Mouse (Mus musculus) frontal cortex, postnatal 10 days (tissue): Measurements from ENCODE around the gene Dnhd1.

Source experiments
- DNase-seq, 2 experiments: peaks; one replicate each; pipeline ENCODE4 v3.0.0; 2022; ENCODE audit warnings: low spot score in 2 of 2, mixed read lengths in 1 of 2

The Dnhd1 gene

GRCm38 (mm10) chr7:105650639-105651435 lies at the start of gene Dnhd1:
Gene Dnhd1 (plus strand): TSS chr7:105650827.
- DNase-seq = peak in 1 of 2 experiments; percentile 54

GRCm38 (mm10) chr7:105602860-105603623 lies 47.6 kb upstream of the Dnhd1 start:
- DNase-seq = peak in 1 of 2 experiments; percentile 47

- no peak for DNase-seq
These were observed 42.2 kb upstream of the Dnhd1 start for GRCm38 (mm10) chr7:105608467-105608866.

- DNase-seq = no peak
These were observed 38.9 kb upstream of the Dnhd1 start for GRCm38 (mm10) chr7:105611767-105612166.

- DNase-seq = no peak
These were observed 36.2 kb upstream of the Dnhd1 start for GRCm38 (mm10) chr7:105614400-105614799.

- DNase-seq = no peak
These were observed 34.9 kb upstream of the Dnhd1 start for GRCm38 (mm10) chr7:105615720-105616119.

GRCm38 (mm10) chr7:105616561-105616960 lies 34.1 kb upstream of the Dnhd1 start:
- DNase-seq = no peak

GRCm38 (mm10) chr7:105617810-105618209 lies 32.8 kb upstream of the Dnhd1 start:
- DNase-seq = no peak

GRCm38 (mm10) chr7:105619701-105620100 lies 30.9 kb upstream of the Dnhd1 start:
- no peak for DNase-seq

- DNase-seq = no peak
These were observed 29.6 kb upstream of the Dnhd1 start for GRCm38 (mm10) chr7:105621053-105621452.

- no peak for DNase-seq
These were observed 28.9 kb upstream of the Dnhd1 start for GRCm38 (mm10) chr7:105621646-105622292.

- DNase-seq = no peak
These were observed 25.2 kb upstream of the Dnhd1 start for GRCm38 (mm10) chr7:105625397-105625796.

- no peak for DNase-seq
These were observed 22.0 kb upstream of the Dnhd1 start for GRCm38 (mm10) chr7:105628633-105629032.

GRCm38 (mm10) chr7:105632551-105632972 lies 18.1 kb upstream of the Dnhd1 start:
- no peak for DNase-seq

GRCm38 (mm10) chr7:105633127-105633800 lies 17.4 kb upstream of the Dnhd1 start, which contains the start of gene Trim3:
Gene Trim3 (minus strand): TSS chr7:105633571.
- peak; percentile 82 to 87 for DNase-seq

- no peak for DNase-seq
These were observed 16.9 kb upstream of the Dnhd1 start for GRCm38 (mm10) chr7:105633801-105634135.

GRCm38 (mm10) chr7:105634272-105634920 lies 16.2 kb upstream of the Dnhd1 start:
- no peak for DNase-seq

GRCm38 (mm10) chr7:105635726-105636125 lies 14.9 kb upstream of the Dnhd1 start:
- DNase-seq = no peak

- no peak for DNase-seq
These were observed 11.9 kb upstream of the Dnhd1 start for GRCm38 (mm10) chr7:105638776-105639175.

- no peak for DNase-seq
These were observed 11.3 kb upstream of the Dnhd1 start for GRCm38 (mm10) chr7:105639304-105639703.

GRCm38 (mm10) chr7:105639756-105640155 lies 10.9 kb upstream of the Dnhd1 start, which contains the start of gene Timm10b:
Gene Timm10b (plus strand): TSS chr7:105640056.
- DNase-seq = no peak
